Mouse (Mus musculus) heart, adult 2 months (tissue): Measurements from ENCODE around the gene Tbxas1.

Experiments used
- CTCF ChIP-seq: fragments of 200-600 bp; IDR thresholded peaks from 2 replicates; pipeline ENCODE4 v1.8.1; 2022; ENCODE audit warnings: antibody characterized with exemption, mild to moderate bottlenecking, moderate library complexity
- EP300 ChIP-seq: fragments of 200-500 bp; IDR thresholded peaks from 2 replicates; pipeline ENCODE4 v1.6.1; 2011; ENCODE audit warnings: low read depth, low read length, control low read depth; ENCODE audit not compliant: insufficient read depth
- POLR2A ChIP-seq: fragments of 200-500 bp; IDR thresholded peaks from 2 replicates; pipeline ENCODE4 v1.6.1; 2011; ENCODE audit warnings: mild to moderate bottlenecking, low read depth, low read length, control low read depth; ENCODE audit not compliant: insufficient read depth

DNA sequence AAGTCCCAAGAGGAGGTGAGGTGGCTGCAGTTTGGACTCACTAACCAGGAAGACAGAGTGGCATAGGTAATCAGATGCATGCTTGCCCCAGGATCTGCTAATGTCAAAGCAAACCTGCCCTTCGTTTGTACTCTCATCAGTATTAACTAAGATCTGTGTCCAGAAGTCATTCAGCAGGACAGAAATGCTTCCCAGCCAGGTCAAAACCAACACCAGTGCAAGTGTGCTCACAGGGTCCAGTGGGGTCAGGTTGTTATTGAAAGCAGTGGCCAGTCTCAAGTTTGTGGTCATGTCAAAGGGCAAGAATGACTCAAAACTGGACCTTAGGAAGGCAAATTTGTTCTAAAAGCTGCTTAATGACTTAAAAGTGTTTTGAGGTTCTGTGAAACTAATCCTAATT lies 8.8 kb upstream of the Tbxas1 start:
- no peak for TF ChIP-seq CTCF
- no peak for TF ChIP-seq EP300
- no peak for TF ChIP-seq POLR2A
